Comparison of ENCODE assay signal across 18 mouse cellular contexts in the genomic region with DNA sequence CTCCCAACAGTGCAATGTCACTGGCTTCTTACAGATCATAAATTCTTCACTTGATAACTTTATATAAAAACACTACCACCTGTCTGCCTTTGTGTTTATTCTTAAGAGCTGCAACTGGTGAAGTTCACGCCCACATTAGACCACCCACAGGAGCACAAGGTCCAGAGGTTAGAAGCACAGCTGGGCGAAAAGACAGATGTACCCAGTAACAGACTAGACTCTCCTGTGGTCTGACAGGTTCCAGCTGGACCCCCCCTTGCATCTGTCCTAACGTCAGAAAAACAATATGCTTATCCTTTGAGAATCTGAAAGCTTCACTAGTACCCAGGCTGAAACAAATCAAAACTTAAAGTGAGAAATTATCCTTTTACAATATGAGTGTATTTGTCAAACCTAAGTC. TPM values are rescaled to one million over a fixed set of nuclear protein-coding genes. Genes with fewer than 3 reads are reported as not detected.
DNase-seq lines count a peak whose midpoint lies in the region; ATAC-seq lines count a peak whose summit lies in the region.
"Had no signal": no experiment of that assay in that cellular context is flagged by ENCODE, and none has a peak within 500 bp of the region (broad histone marks: within the 10 kb centered on the region; RNA-seq: fewer than 3 reads in every experiment).

No protein-coding gene starts in this region.

- H3K9me3 ChIP-seq in kidney, embryonic 14.5 days (ENCODE audit: control insufficient read depth, low read length) = no peaks in the 10 kb centered on the region
- no peaks in the 10 kb centered on the region for H3K9me3 ChIP-seq in neural tube, embryonic 11.5 days (ENCODE audit: control insufficient read depth, low read length)
- H3K9me3 ChIP-seq in kidney, embryonic 16.5 days (ENCODE audit: low read length) = no peaks in the 10 kb centered on the region
- H3K9me3 ChIP-seq: embryonic facial prominence, embryonic 15.5 days had no signal

- 0 out of 2 replicates have a peak, but pooled peaks cover 3% of the 10 kb centered on the region for H3K4me1 ChIP-seq in kidney, embryonic 14.5 days (ENCODE audit: control insufficient read depth, insufficient read depth, low read length)
- H3K4me1 ChIP-seq in neural tube, embryonic 11.5 days (ENCODE audit: control insufficient read depth, insufficient read depth, low read length) = peaks cover 8% of the 10 kb centered on the region; the same call in 1 of the 2 replicates
- H3K4me1 ChIP-seq in kidney, embryonic 16.5 days (ENCODE audit: insufficient read depth, low read length) = peaks cover 28% of the 10 kb centered on the region

- H3K9ac ChIP-seq in kidney, embryonic 14.5 days (ENCODE audit: low read depth, low read length) = no peak overlapping the region
- H3K9ac ChIP-seq in neural tube, embryonic 11.5 days (ENCODE audit: low read length) = no peak overlapping the region
- no peak overlapping the region for H3K9ac ChIP-seq in kidney, embryonic 16.5 days (replicated peaks; ENCODE audit: low read length)
- H3K9ac ChIP-seq: embryonic facial prominence, embryonic 15.5 days; hindbrain, embryonic 14.5 days; liver, embryonic 14.5 days had no signal

- H3K4me3 ChIP-seq in kidney, embryonic 14.5 days (ENCODE audit: low read length) = no peak overlapping the region
- no peak overlapping the region for H3K4me3 ChIP-seq in neural tube, embryonic 11.5 days (ENCODE audit: low read depth, low read length)
- H3K4me3 ChIP-seq in kidney, embryonic 16.5 days (ENCODE audit: low read length) = no peak overlapping the region
- H3K4me3 ChIP-seq: embryonic facial prominence, embryonic 15.5 days; heart, adult 2 months had no signal

- ATAC-seq in kidney, embryonic 14.5 days (ENCODE audit: low FRiP score, low TSS enrichment) = peak; percentile 88
- no peak for ATAC-seq in neural tube, embryonic 11.5 days (ENCODE audit: insufficient read depth, low FRiP score, low TSS enrichment)
- ATAC-seq in kidney, embryonic 16.5 days (ENCODE audit: low FRiP score, low TSS enrichment) = peak; percentile 83; the same call in 1 of the 2 replicates
- ATAC-seq in inflammation-experienced regulatory T-cells, adult 6 months = no peak

- 11% methylated on average over 3 of the region's 3 CpGs for WGBS in kidney, embryonic 14.5 days
- WGBS in neural tube, embryonic 11.5 days = 33% methylated on average over 3 of the region's 3 CpGs
- 16% methylated on average over 3 of the region's 3 CpGs for WGBS in kidney, embryonic 16.5 days

- no peak overlapping the region for H3K4me2 ChIP-seq in kidney, embryonic 14.5 days (replicated peaks; ENCODE audit: low read depth, low read length)
- no peak overlapping the region for H3K4me2 ChIP-seq in neural tube, embryonic 11.5 days (ENCODE audit: low read depth)
- H3K4me2 ChIP-seq in kidney, embryonic 16.5 days (replicated peaks; ENCODE audit: low read depth, low read length) = no peak overlapping the region
- H3K4me2 ChIP-seq: embryonic facial prominence, embryonic 15.5 days; hindbrain, embryonic 14.5 days had no signal

- no peak for DNase-seq in kidney, adult 8-10 months
- peak; percentile 23 for DNase-seq in neural tube, embryonic 11.5 days (ENCODE audit: low spot score)
- no peak for DNase-seq in neural tube, embryonic 10.5 days (ENCODE audit: extremely low spot score, low spot score)
- DNase-seq in mesoderm, embryonic 11.5 days (ENCODE audit: low read depth, low spot score) = peak; percentile 56
- DNase-seq in urinary bladder, adult 2 months (ENCODE audit: low spot score) = no peak
- DNase-seq: adrenal gland, postnatal 10 days; cerebellum, adult 11-12 months; cerebellum, postnatal 36 days; gastrocnemius, postnatal 14 days; heart, adult 2 months; right cerebral cortex, postnatal 25 days; thymus, postnatal 36 days had no signal

- H3K36me3 ChIP-seq in kidney, embryonic 14.5 days (ENCODE audit: control insufficient read depth, insufficient read depth, low read length) = no peaks in the 10 kb centered on the region
- H3K36me3 ChIP-seq in neural tube, embryonic 11.5 days (ENCODE audit: control insufficient read depth, insufficient read depth, low read length) = no peaks in the 10 kb centered on the region
- H3K36me3 ChIP-seq in kidney, embryonic 16.5 days (ENCODE audit: insufficient read depth, low read length) = no peaks in the 10 kb centered on the region
- H3K36me3 ChIP-seq: embryonic facial prominence, embryonic 15.5 days had no signal

- no peak overlapping the region for H3K27ac ChIP-seq in kidney, embryonic 14.5 days (ENCODE audit: low read depth, low read length)
- H3K27ac ChIP-seq in neural tube, embryonic 11.5 days (ENCODE audit: low read depth, low read length) = no peak overlapping the region
- H3K27ac ChIP-seq in kidney, embryonic 16.5 days (ENCODE audit: low read length) = no peak overlapping the region
- H3K27ac ChIP-seq: embryonic facial prominence, embryonic 15.5 days; heart, adult 2 months; hindbrain, embryonic 14.5 days; liver, embryonic 14.5 days had no signal

- no peaks in the 10 kb centered on the region for H3K27me3 ChIP-seq in kidney, embryonic 14.5 days (ENCODE audit: control insufficient read depth, insufficient read depth, low read length)
- no peaks in the 10 kb centered on the region for H3K27me3 ChIP-seq in neural tube, embryonic 11.5 days (ENCODE audit: control insufficient read depth, insufficient read depth, low read length)
- no peaks in the 10 kb centered on the region for H3K27me3 ChIP-seq in kidney, embryonic 16.5 days (ENCODE audit: insufficient read depth, low read length)
- H3K27me3 ChIP-seq: embryonic facial prominence, embryonic 15.5 days had no signal

RNA-seq across cellular contexts. Expression of gene Pam, which starts 44.4 kb away (rescaled TPM):
- 28.2 and 31.9 TPM in 2 replicates for polyA plus RNA-seq in kidney, embryonic 14.5 days (2014; fragmentation: Nextera tagmentation; extraction: Ambion mirVana)
- 18.8 and 20.1 TPM in 2 replicates for polyA plus RNA-seq in neural tube, embryonic 11.5 days (2014; fragmentation: Nextera tagmentation; extraction: Ambion mirVana)
- 23.7 and 27.1 TPM in 2 replicates for polyA plus RNA-seq in kidney, embryonic 16.5 days (2015; fragmentation: Nextera tagmentation; extraction: Ambion mirVana)
- polyA plus RNA-seq in urinary bladder, adult 2 months (2012; rRNA removed) = 81.4 and 133 TPM in 2 replicates
- 1 to 10 TPM; 1.5 to 5.3 (median 3.8) TPM for polyA plus RNA-seq in inflammation-experienced regulatory T-cells, adult 6 months (2017; shearing (Covaris generic))

Comparison
In these comparisons a context has a peak if more than half of its experiments do, and no peak if none do; other contexts are left out.
1. DNase-seq: peak in neural tube, embryonic 11.5 days (single experiment) and mesoderm, embryonic 11.5 days (single experiment); none in kidney, adult 8-10 months (0 of 2), neural tube, embryonic 10.5 days (single experiment) and urinary bladder, adult 2 months (single experiment).
2. ATAC-seq: peak in kidney, embryonic 14.5 days (single experiment) and kidney, embryonic 16.5 days (single experiment); none in neural tube, embryonic 11.5 days (single experiment) and inflammation-experienced regulatory T-cells, adult 6 months (single experiment).